Mouse (Mus musculus): ENCODE results near the gene March6. TPM values are rescaled to one million over a fixed set of nuclear protein-coding genes. Genes with fewer than 3 reads are reported as not detected.

The March6 gene
- total RNA-seq, 1 experiment, result 67.6 TPM

- Histone ChIP-seq H3K36me3 (ENCODE audit: control insufficient read depth, insufficient read depth, low read length, poor library complexity, severe bottlenecking) (no peaks in the 10 kb centered on the region; the same call in 1 of the 2 replicates), H3K4me1 (ENCODE audit: control insufficient read depth in 2 of 2, insufficient read depth in 2 of 2, low read length in 2 of 2, poor library complexity in 1 of 2) (peaks cover 6 to 12% of the 10 kb centered on the region in 2 experiments), H3K27ac (ENCODE audit: insufficient read depth, low read depth, low read length, poor library complexity, severe bottlenecking) (peak overlapping the region; percentile 93), H3K9ac (ENCODE audit: insufficient read depth, low read depth, low read length, poor library complexity, severe bottlenecking) (no peak overlapping the region), H3K9me3 (ENCODE audit: control insufficient read depth, insufficient read depth, low read depth, low read length) (peaks cover 10% of the 10 kb centered on the region), H3K4me3 (ENCODE audit: insufficient read depth in 1 of 2, low read depth in 1 of 2, low read length in 2 of 2, poor library complexity in 1 of 2, severe bottlenecking in 1 of 2) (no peak overlapping the region)
- in situ Hi-C loops (cut with MboI; ENCODE audit: low sequenced_read_pairs in 2 of 2, unreplicated experiment in 2 of 2), result no loop called here
- DNase-seq (ENCODE audit: low read depth, low spot score), result peak; percentile 51
- TF ChIP-seq ZNF384 (IDR thresholded peaks at IDR 0.05; ENCODE audit: low read depth, low read length) (peak; percentile 68; the same call in 1 of the 2 replicates), CHD2 (IDR thresholded peaks at IDR 0.05; ENCODE audit: low read depth, low read length) (no peak), ZC3H11A (IDR thresholded peaks at IDR 0.05; ENCODE audit: borderline replicate concordance, low read depth, low read length) (no peak), MAFK (IDR thresholded peaks at IDR 0.05; ENCODE audit: insufficient read depth, low read depth, low read length) (no peak), HCFC1 (IDR thresholded peaks at IDR 0.05; ENCODE audit: borderline replicate concordance, insufficient read depth, low read length) (no peak)
These were observed 11.4 kb upstream of the March6 start for GRCm38 (mm10) chr15:31542013-31542958.

GRCm38 (mm10) chr15:31540513-31540802 lies 9.6 kb upstream of the March6 start:
- Histone ChIP-seq H3K4me3 (ENCODE audit: insufficient read depth in 1 of 2, low read depth in 1 of 2, low read length in 2 of 2, poor library complexity in 1 of 2, severe bottlenecking in 1 of 2) (no peak overlapping the region), H3K9me3 (ENCODE audit: control insufficient read depth, insufficient read depth, low read depth, low read length) (peaks cover 10% of the 10 kb centered on the region), H3K9ac (ENCODE audit: insufficient read depth, low read depth, low read length, poor library complexity, severe bottlenecking) (no peak overlapping the region), H3K4me1 (ENCODE audit: control insufficient read depth in 2 of 2, insufficient read depth in 2 of 2, low read length in 2 of 2, poor library complexity in 1 of 2) (peaks cover 4 to 13% of the 10 kb centered on the region in 2 experiments), H3K36me3 (ENCODE audit: control insufficient read depth, insufficient read depth, low read length, poor library complexity, severe bottlenecking) (peaks cover 1% of the 10 kb centered on the region; the same call in 1 of the 2 replicates), H3K27ac (ENCODE audit: insufficient read depth, low read depth, low read length, poor library complexity, severe bottlenecking) (no peak overlapping the region)
- in situ Hi-C loops (cut with MboI; ENCODE audit: low sequenced_read_pairs in 2 of 2, unreplicated experiment in 2 of 2), result no loop called here
- TF ChIP-seq ZNF384 (IDR thresholded peaks at IDR 0.05; ENCODE audit: low read depth, low read length) (no peak), MAFK (IDR thresholded peaks at IDR 0.05; ENCODE audit: insufficient read depth, low read depth, low read length) (no peak), HCFC1 (IDR thresholded peaks at IDR 0.05; ENCODE audit: borderline replicate concordance, insufficient read depth, low read length) (no peak), ZC3H11A (IDR thresholded peaks at IDR 0.05; ENCODE audit: borderline replicate concordance, low read depth, low read length) (no peak), CHD2 (IDR thresholded peaks at IDR 0.05; ENCODE audit: low read depth, low read length) (no peak)
- no peak for DNase-seq (ENCODE audit: low read depth, low spot score)

GRCm38 (mm10) chr15:31539643-31540512 lies 9.0 kb upstream of the March6 start:
- no peak overlapping the region for H3K27ac ChIP-seq (ENCODE audit: insufficient read depth, low read depth, low read length, poor library complexity, severe bottlenecking)
- no peak for DNase-seq (ENCODE audit: low read depth, low spot score)
- in situ Hi-C loops (cut with MboI; ENCODE audit: low sequenced_read_pairs in 2 of 2, unreplicated experiment in 2 of 2), result no loop called here
- H3K4me3 ChIP-seq (ENCODE audit: insufficient read depth in 1 of 2, low read depth in 1 of 2, low read length in 2 of 2, poor library complexity in 1 of 2, severe bottlenecking in 1 of 2), result no peak overlapping the region
- peaks cover 1% of the 10 kb centered on the region; the same call in 1 of the 2 replicates for H3K36me3 ChIP-seq (ENCODE audit: control insufficient read depth, insufficient read depth, low read length, poor library complexity, severe bottlenecking)
- H3K4me1 ChIP-seq (ENCODE audit: control insufficient read depth in 2 of 2, insufficient read depth in 2 of 2, low read length in 2 of 2, poor library complexity in 1 of 2), result peaks cover 4 to 11% of the 10 kb centered on the region in 2 experiments
- peaks cover 10% of the 10 kb centered on the region for H3K9me3 ChIP-seq (ENCODE audit: control insufficient read depth, insufficient read depth, low read depth, low read length)
- no peak overlapping the region for H3K9ac ChIP-seq (ENCODE audit: insufficient read depth, low read depth, low read length, poor library complexity, severe bottlenecking)
- TF ChIP-seq MAFK (IDR thresholded peaks at IDR 0.05; ENCODE audit: insufficient read depth, low read depth, low read length) (no peak), ZC3H11A (IDR thresholded peaks at IDR 0.05; ENCODE audit: borderline replicate concordance, low read depth, low read length) (no peak), CHD2 (IDR thresholded peaks at IDR 0.05; ENCODE audit: low read depth, low read length) (no peak), HCFC1 (IDR thresholded peaks at IDR 0.05; ENCODE audit: borderline replicate concordance, insufficient read depth, low read length) (no peak), ZNF384 (IDR thresholded peaks at IDR 0.05; ENCODE audit: low read depth, low read length) (no peak)

GRCm38 (mm10) chr15:31538346-31538745 lies 7.5 kb upstream of the March6 start:
- Histone ChIP-seq H3K4me3 (ENCODE audit: insufficient read depth in 1 of 2, low read depth in 1 of 2, low read length in 2 of 2, poor library complexity in 1 of 2, severe bottlenecking in 1 of 2) (no peak overlapping the region), H3K4me1 (ENCODE audit: control insufficient read depth in 2 of 2, insufficient read depth in 2 of 2, low read length in 2 of 2, poor library complexity in 1 of 2) (peaks cover 4 to 9% of the 10 kb centered on the region in 2 experiments), H3K9ac (ENCODE audit: insufficient read depth, low read depth, low read length, poor library complexity, severe bottlenecking) (no peak overlapping the region), H3K27ac (ENCODE audit: insufficient read depth, low read depth, low read length, poor library complexity, severe bottlenecking) (no peak overlapping the region), H3K9me3 (ENCODE audit: control insufficient read depth, insufficient read depth, low read depth, low read length) (peaks cover 10% of the 10 kb centered on the region), H3K36me3 (ENCODE audit: control insufficient read depth, insufficient read depth, low read length, poor library complexity, severe bottlenecking) (peaks cover 1% of the 10 kb centered on the region; the same call in 1 of the 2 replicates)
- no peak for TF ChIP-seq HCFC1 (IDR thresholded peaks at IDR 0.05; ENCODE audit: borderline replicate concordance, insufficient read depth, low read length)
- DNase-seq (ENCODE audit: low read depth, low spot score), result no peak
- in situ Hi-C loops (cut with MboI; ENCODE audit: low sequenced_read_pairs in 2 of 2, unreplicated experiment in 2 of 2), result no loop called here

Measured in ES-E14 (cell line).